Mouse (Mus musculus) spleen, adult 2 months (tissue): ENCODE measurements around the gene Parva.

Source experiments
- CTCF ChIP-seq: fragments of 200-500 bp; IDR thresholded peaks from 2 replicates; pipeline ENCODE4 v1.5.1; 2011; ENCODE audit warnings: mild to moderate bottlenecking, inconsistent platforms; ENCODE audit not compliant: insufficient read depth, insufficient read length, insufficient replicate concordance; ENCODE audit errors: extremely low read depth
- POLR2A ChIP-seq: fragments of 200-500 bp; IDR thresholded peaks from 2 replicates; pipeline ENCODE4 v1.6.1; 2011; ENCODE audit warnings: low read depth, low read length, inconsistent platforms

DNA sequence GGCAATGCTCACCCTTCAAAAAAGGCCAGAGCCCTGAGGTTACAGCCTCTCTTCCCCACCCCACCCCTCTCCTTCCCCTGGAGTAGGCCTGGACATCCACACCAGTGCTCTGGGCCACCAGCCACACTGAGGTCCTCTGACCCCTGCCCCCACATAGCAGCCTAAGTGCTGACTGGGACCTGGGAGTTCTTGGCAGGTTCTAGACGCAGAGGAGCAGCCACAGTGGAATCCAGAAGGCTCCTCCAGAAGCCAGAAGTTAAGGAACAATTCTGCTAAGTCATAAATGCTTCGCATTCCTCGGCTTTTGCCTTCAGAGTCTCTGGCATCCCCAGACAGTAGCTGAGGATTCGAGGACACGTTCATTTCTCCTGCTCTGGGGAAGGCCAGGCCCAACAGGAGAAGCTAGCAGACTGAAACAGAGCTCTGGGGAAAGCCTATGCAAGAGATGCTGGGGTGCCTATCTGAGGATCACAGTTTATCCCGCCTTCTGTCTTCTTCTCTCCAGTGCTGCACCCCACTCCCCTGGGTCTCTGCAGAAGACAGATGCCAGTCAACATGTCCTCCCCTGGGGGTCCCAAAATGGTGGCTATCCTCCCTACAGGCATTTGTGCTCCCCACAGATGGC lies 168.0 kb downstream of the Parva start:
- no peak for TF ChIP-seq POLR2A
- TF ChIP-seq CTCF, result no peak
